Comparison of ENCODE assay signal across 11 mouse cellular contexts in genomic region chr9:24909086-24909979, GRCm38 (mm10).
A peak's percentile ranks its signal among the peaks of the same experiment; 100 is the strongest.
DNase-seq lines count a peak whose midpoint lies in the region; ATAC-seq lines count a peak whose summit lies in the region.
"Had no signal": no experiment of that assay in that cellular context is flagged by ENCODE, and none has a peak within 500 bp of the region (broad histone marks: within the 10 kb centered on the region; RNA-seq: fewer than 3 reads in every experiment).

No protein-coding gene starts in this region.

- H3K9ac ChIP-seq in forebrain, embryonic 16.5 days (replicated peaks; ENCODE audit: low read depth, low read length): 0 out of 2 replicates have a peak overlapping the region, but pooled peaks have one; percentile 24

- H3K27me3 ChIP-seq in forebrain, embryonic 16.5 days (replicated peaks; ENCODE audit: control insufficient read depth, insufficient read depth, low read length): no peaks in the 10 kb centered on the region
- H3K27me3 ChIP-seq: CH12.LX had no signal

- no peak overlapping the region; the same call in 1 of the 2 replicates for H3K27ac ChIP-seq in forebrain, embryonic 16.5 days (ENCODE audit: low read length)

- ATAC-seq in forebrain, embryonic 16.5 days: peak; percentile 84

- DNase-seq in left cerebral cortex, adult 11 months (ENCODE audit: low spot score): peak; percentile 27
- DNase-seq in left cerebral cortex, postnatal 4 days: no peak
- DNase-seq in left cerebral cortex, postnatal 14 days (ENCODE audit: low spot score in 2 of 2): peak; percentile 51 to 56
- DNase-seq in right cerebral cortex, postnatal 10 days (ENCODE audit: low spot score in 2 of 2): peak; percentile 41 to 72
- DNase-seq in adrenal gland, adult (ENCODE audit: inconsistent age in 2 of 2, low spot score in 1 of 2): no peak
- no peak for DNase-seq in adrenal gland, postnatal 25 days
- no peak for DNase-seq in retina, postnatal 1 day
- DNase-seq: cerebellum, adult 11 months; kidney, adult 9 months had no signal

- no peaks in the 10 kb centered on the region for H3K9me3 ChIP-seq in forebrain, embryonic 16.5 days (ENCODE audit: control insufficient read depth, low read length)

- intact Hi-C loops in left cerebral cortex, postnatal 4 days (cut with DNase I): no loop called here
- intact Hi-C loops in left cerebral cortex, postnatal 14 days (cut with DNase I): no loop called here

- H3K4me3 ChIP-seq in forebrain, embryonic 16.5 days (replicated peaks; ENCODE audit: low read length): no peak overlapping the region

- no peaks in the 10 kb centered on the region for H3K36me3 ChIP-seq in forebrain, embryonic 16.5 days (ENCODE audit: control insufficient read depth, insufficient read depth)

- peaks cover 13% of the 10 kb centered on the region for H3K4me1 ChIP-seq in forebrain, embryonic 16.5 days (replicated peaks; ENCODE audit: control insufficient read depth, insufficient read depth, low read length)

- H3K4me2 ChIP-seq in forebrain, embryonic 16.5 days (ENCODE audit: low read length): peak overlapping the region; percentile 9; the same call in 1 of the 2 replicates

- WGBS in forebrain, embryonic 16.5 days: 43% methylated on average over 8 of the region's 8 CpGs

Comparison
In these comparisons a context has a peak if more than half of its experiments do, and no peak if none do; other contexts are left out.
1. DNase-seq: peak in left cerebral cortex, adult 11 months (single experiment), left cerebral cortex, postnatal 14 days (2 of 2) and right cerebral cortex, postnatal 10 days (2 of 2); none in left cerebral cortex, postnatal 4 days (single experiment), adrenal gland, adult (0 of 2), adrenal gland, postnatal 25 days (single experiment) and retina, postnatal 1 day (single experiment).